Mouse (Mus musculus) T-helper 17 cell (primary cell): ENCODE measurements around the gene Tspan9.

Experiments
- in situ Hi-C, 2 experiments: fragments of 300-600 bp; cut with MboI, MseI; formaldehyde crosslinking; loops; 1 replicate in 1 of 2; 2 replicates in 1 of 2; pipeline ENCODE4 v1.15.1; 2025; ENCODE audit warnings: high pct_unique_total_duplicates in 2 of 2

The Tspan9 gene

DNA sequence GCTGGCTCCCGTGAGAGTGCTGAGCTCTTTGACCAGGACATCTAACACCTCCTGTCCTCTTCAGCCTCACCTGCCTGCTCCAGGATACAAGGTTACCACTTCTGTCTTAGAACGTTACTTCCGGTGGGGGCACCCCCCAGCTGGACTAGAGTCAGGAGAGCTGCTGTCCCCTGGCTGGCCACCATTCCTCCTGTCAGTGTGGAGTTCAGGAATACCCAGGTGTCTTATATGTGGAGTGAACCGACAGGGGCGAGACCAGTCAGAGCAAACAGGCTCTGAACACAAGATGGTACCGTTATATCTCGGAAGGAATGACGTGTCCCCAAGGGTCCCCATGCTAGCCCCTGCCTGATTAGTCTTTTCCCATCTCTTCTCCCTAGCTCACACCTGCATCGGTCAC is 106.8 kb downstream of the Tspan9 start:
- in situ Hi-C loops: loop anchor here in 1 of 2 experiments (10.0 kb wide), 1 partner anchor 1168 kb away; no protein-coding TSS in a partner anchor

DNA sequence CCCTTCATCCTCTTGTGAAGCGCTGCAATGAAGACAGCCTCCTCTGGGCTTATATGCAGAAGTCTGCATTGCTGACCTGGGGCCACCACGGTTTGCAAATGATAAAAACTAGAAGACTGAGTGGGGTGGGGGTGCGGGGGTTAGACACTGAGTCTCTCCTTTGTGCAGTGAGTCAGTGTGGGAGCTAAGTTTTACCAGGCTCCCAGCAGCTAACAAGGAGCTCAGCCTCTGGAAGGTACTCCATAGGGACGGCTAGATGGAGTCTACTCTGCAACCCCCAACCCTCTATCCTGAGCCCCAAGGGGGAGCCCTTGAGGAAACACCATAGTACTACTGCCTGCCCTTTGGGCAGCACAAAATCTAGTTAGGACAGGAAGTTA is 107.5 kb downstream of the Tspan9 start:
- in situ Hi-C loops: loop anchor here in 1 of 2 experiments (10.0 kb wide), 1 partner anchor 1169 kb away; no protein-coding TSS in a partner anchor

DNA sequence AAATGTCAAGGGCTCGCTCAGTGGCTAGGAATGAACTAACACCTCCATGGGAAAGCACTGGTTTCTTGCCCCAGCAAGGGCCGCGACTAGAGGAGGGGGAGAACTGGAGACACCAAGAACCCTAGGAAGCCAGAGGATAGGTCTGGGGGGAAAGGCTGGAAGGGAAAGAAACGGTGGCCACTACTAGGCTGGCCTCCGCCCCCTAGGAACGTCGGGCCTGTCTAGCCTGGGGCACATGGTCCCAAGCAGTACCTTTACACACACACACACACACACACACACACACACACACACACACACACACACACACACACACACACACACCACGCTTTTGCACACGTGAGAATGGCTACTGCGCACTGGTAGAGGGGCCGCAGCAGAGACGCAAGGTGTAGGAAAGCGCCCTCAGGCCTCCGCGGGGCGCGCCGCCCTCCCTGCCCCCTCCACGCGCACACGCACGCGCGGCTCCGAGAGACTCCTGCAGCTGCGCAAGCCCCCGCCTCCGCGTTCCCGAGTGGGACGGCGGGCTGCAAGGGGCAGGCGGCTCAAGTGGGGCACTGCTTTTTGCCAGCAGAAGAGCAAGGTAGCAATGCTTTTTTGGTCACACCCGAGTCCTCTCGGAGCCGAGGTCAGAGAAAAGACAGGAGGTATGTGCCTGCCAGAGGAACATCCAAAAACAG is 108.0 kb downstream of the Tspan9 start:
- in situ Hi-C loops: loop anchor here in 1 of 2 experiments (10.0 kb wide), 1 partner anchor 1169 kb away; no protein-coding TSS in a partner anchor

DNA sequence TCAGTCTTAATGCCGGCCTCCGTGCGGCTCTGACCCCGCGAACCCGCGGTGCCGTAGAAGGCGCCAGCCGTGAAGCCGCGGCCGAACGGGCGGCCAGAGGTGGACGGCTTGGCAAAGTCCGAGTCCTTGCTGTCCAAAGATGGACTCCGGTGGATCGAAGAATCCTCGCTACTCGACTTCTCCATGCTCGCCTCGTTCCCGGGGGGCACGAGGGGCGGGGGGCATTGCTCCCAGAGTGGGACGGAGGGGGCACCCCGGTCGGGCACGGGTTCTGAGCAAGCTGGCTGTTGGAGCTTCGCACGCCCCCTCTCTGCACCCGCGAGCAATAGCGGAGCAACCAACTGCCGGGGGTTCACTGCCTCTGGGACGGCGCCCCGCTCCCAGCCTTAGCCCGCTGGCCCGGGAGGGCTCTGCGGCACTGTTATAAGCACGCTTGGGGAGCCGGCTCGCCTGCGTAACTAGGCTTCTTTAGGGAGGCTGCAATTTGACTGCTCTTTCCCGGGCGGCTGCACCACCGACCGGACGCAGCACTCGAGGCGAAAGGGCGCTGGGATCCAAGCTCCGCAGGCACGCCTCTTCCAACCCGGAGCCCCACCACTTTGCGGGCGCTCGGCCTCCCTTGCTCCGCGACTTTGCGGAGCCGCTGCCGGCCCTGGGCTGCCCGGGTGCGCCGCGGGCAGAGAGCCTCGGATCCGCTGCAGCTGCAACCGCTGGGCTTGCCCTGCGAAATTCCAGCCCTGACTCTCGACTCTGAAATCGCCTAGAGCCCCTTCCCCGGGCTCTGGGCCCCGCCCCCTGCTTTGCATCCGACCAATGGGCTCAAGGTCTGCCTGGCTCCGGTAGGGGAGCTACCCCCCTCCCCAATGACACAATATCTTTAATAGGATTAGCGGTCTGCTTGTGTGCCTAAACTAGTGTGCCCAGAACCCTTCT is 108.8 kb downstream of the Tspan9 start:
- in situ Hi-C loops: loop anchor here in 1 of 2 experiments (10.0 kb wide), 1 partner anchor 1170 kb away; no protein-coding TSS in a partner anchor

DNA sequence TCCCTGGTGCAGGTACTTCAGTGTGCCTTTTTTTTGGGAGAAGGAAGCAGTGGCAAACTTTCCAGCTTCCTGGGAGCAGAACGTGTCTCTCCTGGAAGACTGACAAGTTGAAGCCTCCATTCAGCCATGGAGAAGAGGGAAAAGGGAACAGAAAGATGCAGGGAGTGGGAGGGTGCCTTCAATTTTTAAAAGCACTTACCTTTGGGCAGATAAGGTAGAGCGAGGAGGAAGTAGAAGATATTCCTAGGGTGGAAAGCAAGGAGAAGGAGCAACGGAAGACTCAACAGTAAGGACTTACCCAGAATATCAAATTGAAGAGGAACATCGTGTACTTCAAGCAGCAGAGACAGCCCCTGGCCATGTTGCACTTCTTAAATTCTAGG is 109.5 kb downstream of the Tspan9 start:
- in situ Hi-C loops: loop anchor here in 1 of 2 experiments (10.0 kb wide), 1 partner anchor 1171 kb away; no protein-coding TSS in a partner anchor

DNA sequence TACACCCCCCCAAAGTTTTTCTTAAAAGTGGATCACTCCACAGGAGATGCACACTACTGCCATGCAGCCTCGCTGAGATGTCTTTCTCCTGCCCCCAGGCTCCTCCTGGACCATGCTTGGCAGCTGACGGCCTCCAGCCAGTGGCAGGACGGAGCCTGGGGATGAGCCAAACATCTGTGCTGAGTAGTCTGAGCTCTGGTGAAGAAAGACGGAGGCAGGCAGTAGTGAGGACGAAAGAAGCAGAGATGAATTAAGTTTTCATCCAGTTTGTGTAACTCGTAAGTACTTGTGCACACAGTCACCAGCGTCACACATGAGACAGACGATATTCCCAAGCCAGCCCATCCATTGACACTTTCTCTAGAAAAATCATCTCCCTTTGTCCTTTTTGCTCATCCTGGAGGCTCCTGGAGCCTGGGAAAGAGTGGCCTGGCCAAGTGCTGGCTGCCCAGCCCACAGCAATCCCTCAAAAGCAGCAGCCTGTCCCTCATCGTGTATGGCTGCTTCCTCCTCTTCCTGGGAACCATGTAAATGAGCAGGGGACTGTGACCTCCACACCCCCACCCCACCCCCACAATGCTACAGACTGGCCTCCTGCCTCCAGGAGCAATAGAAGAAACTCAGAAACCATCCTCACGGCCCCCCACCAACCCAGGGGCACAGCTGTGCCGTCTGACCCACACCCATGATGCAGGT is 110.1 kb downstream of the Tspan9 start:
- in situ Hi-C loops: loop anchor here in 1 of 2 experiments (10.0 kb wide), 1 partner anchor 1171 kb away; no protein-coding TSS in a partner anchor

DNA sequence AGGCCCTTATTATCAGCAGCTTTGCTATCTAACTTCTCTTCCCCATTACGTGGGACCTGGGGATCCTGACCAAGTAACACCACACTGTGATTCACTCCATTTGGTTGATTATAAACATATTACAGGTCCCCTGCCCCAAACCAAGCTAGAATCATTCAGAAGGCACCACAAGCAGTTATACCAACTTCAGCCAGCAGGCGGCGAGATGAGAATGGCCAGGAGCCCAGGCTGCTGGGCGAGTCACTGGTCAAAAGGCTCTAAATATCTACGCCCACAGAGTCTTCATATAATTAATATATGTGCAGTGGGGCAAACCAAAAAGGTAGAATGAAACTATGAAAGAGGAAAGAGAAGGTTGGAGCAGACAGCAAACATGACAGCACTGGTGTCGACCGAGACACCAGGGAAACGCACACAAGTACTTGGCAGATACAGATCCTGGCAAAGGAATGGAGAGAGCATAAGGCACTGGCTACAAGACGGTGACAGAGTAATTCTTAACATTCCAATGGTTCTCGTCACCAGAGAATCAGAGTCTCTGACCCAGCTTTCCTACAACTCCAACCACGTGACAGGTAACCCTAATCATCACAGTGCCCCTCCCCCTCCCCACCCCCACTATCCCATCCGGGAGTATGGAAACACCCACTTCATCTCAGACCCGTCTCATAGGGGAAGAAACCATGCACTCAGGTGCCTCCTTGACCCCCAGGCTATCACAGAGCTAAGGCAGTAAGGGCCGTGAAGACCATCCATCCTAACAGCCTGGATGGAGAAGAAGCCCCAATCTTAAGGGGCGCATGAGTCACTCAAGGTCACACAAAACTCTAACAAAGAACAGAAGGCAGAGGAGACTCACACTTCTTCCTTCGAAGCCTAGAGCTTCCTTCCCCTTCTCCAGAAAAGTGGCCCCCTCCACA is 110.9 kb downstream of the Tspan9 start:
- in situ Hi-C loops: loop anchor here in 1 of 2 experiments (10.0 kb wide), 1 partner anchor 1172 kb away; no protein-coding TSS in a partner anchor

DNA sequence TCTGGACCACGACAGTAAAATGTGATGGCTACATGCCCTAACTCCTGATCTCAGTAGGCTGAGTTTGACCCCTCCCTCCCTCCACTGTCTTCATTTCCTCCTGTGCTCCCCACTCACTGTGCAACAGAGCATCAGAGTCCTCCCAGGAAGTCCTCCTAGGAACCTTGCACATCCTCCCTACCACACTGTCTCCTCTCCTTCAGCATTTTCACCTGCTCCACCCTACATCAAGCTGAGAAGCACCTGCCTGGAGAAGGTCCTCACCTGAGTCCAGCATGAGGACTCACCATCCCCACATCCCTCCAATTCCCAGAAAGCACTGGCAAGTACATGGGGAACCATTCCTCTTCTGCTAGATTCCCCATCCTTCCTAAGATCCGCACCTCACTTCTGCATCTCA is 111.8 kb downstream of the Tspan9 start:
- in situ Hi-C loops: loop anchor here in 1 of 2 experiments (10.0 kb wide), 1 partner anchor 1173 kb away; no protein-coding TSS in a partner anchor

DNA sequence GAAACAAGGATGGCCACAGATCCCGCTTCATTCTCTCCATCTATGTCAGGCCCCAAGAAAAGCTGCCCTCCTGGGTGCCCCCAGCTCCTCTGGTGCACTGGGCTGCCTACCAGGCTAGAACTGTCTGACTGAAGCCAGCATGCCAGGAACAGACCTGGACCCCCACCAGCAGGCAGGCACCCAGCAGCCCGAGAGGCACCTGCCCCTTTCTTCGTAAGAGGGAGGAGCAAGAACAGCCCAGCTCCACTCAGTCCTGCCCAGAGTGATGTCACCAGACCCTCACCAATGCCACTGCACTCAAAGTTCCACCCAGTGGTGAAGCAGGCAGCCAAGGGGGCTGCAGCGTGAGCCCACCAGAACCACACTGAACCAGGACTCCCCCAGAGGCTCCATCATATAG is 112.3 kb downstream of the Tspan9 start:
- in situ Hi-C loops: loop anchor here in 1 of 2 experiments (10.0 kb wide), 1 partner anchor 1174 kb away; no protein-coding TSS in a partner anchor

DNA sequence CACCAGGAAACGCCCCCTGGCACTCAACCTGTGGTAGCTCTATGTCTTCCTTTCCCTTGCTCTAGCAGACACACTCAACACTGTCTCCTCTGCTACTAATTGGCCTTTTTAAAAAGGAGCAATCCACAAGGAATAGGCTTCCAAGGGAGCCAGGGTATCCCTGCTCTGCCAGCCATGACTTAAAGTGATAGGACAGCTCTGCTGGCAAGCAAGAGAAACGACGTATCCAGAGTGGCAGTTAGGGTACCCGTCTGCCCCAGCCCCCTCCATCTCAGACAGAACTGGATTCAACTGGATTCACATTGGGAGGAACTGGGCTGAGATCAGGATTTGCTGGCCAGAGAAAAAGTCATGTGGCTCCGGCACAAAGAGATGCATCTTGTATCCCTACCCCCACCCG is 112.9 kb downstream of the Tspan9 start:
- in situ Hi-C loops: loop anchor here in 1 of 2 experiments (10.0 kb wide), 1 partner anchor 1174 kb away; no protein-coding TSS in a partner anchor

DNA sequence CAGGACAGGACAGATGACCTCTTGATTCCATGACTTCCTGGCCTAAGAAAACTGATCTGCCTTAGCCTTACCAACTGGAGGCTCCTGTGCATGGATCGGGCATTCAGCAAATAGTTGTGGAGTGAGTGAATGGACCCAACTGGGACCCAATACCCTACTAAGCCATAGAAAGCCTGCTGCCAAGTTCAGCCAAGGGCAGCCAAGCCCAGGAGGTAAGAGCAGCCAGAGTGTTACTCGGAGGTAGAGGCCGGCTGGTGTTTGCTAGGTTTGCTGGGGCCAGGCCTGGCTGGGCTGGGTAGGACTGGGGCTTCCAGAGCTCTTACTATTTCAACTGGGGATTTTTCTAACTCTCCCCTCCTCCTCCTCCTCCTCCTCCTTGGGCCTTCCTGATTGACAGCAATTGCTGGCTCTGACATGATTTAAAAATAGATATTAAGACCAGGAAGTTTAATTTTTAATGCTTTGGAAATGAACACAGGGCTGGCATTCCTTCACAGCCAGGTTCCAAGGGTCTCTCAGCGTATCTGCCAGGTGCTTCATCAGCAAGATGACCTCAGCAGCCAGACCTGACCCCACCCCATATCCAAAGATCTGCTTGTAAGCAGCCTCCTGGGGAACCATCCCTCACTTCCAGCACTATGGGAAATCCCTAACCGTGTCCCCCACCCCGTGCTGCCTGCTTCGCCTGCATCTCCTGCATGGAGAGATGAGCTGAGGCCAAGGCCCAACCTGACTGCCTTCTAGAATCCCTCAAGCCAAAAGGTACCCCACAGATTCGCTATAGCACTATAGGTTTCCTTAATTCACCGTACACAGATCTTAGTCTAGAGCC is 113.7 kb downstream of the Tspan9 start:
- in situ Hi-C loops: loop anchor here in 1 of 2 experiments (10.0 kb wide), 1 partner anchor 1175 kb away; no protein-coding TSS in a partner anchor

DNA sequence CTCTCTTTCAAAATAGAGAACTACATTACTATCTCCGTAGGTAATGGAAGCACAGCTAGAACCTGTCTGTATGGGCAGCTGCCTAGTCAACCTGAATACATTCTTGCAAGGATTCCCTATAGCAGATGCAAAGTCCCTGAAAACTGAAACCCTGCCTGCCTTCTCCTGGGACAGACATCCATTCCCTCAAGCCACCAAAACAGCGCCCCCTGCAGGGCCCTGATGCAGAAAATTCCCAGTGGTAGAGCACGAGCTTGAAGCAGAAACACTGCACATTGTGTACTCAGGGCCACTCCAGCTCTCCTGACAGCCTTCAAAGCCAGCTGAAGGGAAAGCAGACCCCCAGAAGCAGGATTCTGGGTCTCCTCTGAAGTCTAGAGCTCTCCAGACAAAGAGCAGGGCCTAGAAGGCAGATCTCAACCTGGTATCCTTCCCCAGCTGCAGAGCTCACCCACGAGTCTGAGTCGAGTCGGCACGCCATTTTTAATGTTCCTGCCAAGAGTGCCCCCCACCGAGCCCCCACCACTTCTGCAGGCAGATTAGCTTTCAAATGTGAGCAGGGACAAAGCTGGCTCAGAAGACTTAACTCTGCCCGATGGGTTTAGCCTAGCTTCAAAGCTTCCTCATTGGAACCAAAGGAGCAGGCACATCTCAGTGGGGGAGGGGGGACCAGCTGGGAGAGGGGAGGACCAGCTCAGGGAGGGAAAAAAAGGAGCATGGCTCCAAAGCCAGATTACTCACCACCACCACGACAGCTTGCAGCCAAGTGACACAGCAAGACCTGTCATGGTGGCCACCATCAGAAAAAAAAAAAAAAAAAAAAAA is 115.1 kb downstream of the Tspan9 start:
- in situ Hi-C loops: no loop called here

DNA sequence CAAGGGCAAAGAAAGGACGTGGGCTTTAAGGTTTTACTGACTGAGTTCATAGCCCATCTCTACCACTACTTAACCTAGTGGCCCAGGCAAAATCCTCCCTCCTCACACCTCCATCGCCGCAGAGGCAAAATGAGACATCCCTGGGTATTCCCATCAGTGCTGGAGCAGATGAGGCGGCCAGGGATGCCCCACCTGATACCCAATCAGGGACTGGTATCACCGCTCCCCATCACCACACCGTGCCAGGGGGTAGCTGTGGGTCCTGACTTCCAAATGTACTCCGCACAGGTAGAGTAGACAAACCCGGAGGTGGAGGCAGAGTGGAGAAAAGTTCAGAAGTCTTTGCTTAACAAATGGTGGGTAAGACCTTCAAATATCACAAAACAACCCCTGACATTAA is 117.4 kb downstream of the Tspan9 start:
- in situ Hi-C loops: no loop called here

DNA sequence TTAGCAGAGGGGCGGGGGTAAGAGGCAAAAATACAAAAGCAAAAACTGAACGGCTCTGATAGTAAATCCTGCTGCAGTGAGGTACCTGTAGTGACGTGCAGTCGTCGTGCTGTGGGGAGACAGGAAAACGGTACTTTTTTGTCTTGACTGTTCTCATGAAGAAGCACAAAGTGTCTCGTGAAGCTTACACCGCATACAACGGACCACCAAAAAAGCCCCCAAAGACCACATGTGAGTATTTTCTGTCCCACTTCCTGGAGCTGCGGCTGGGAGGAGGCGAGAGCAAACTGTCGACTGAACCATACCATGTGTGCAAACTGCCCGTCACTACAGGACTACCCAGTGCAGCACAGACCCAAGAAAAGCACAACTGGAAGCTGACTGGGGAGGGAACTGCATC is 117.8 kb downstream of the Tspan9 start:
- in situ Hi-C loops: no loop called here

DNA sequence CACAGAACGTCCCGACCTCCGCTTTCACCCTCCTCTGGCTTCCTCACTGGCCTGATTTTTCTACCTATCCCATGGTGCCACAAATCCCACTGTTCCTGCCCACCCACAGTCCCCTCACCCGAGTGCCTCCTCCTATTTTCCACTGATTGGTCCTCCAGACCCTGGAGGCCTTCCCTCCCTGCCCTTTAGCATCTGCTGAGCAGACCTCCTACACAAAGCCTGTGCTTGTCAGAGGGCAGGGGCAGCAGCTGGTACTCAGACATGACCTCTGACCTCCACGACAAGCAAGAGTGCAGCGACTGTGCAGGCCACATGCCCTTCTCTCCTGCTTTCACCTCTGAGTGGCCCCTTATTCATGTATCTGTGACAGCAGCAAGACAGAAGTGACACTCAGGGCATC is 121.2 kb downstream of the Tspan9 start:
- in situ Hi-C loops: no loop called here

DNA sequence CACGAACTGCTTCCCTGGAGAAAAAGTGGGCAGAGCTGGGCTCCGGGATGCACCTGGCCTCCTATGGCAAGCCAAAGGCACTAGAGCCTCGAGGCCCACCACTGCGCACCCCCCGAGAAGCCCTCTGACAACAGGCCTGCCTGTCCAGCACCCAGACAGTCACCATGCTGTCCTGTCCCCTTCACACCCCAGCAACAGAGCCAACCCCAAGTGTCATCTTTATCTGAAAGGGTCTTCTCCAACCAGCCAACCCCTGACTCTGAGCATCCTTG is 121.5 kb downstream of the Tspan9 start:
- in situ Hi-C loops: no loop called here

DNA sequence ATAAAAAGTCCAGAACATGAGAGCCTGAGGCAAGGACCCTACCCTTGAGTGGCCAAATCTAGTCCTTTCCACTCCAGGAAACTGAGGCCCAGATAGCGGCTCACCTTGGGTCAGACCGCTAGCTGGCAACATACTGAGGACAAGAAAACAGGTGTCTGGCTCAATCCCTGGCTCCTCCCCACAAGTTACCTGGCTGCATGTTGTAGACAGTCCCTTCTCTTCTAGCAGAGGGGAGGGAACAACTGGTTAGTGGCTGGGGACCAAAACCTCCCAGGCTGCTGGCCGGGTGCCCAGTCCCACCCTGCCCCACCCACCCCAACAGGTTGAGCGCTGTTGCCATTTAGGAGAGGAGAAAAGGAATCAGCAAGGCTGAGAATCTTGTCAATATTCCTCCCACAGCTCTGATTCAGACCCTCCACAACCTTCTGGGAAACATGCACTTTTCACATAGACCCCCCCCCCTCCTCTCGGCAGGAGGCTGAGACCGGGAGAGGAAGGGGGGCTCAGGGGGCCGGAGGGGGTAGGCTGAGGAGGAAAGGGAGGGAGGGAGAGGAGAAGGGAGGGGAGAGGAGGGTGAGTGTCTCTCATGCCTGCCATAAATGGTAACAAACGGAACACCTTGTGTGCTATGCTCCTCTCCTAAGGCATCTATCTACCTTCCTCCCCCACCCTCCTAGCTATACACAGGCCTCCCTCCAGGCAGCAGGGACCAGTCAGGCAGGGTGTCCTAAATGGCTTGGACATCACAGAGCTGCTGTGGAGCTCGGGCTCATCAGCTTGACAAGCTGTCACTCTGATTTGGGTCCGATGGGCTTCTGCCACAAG is 122.1 kb downstream of the Tspan9 start:
- in situ Hi-C loops: no loop called here
